ENCODE assay signal across 26 mouse cellular contexts in the genomic region with DNA sequence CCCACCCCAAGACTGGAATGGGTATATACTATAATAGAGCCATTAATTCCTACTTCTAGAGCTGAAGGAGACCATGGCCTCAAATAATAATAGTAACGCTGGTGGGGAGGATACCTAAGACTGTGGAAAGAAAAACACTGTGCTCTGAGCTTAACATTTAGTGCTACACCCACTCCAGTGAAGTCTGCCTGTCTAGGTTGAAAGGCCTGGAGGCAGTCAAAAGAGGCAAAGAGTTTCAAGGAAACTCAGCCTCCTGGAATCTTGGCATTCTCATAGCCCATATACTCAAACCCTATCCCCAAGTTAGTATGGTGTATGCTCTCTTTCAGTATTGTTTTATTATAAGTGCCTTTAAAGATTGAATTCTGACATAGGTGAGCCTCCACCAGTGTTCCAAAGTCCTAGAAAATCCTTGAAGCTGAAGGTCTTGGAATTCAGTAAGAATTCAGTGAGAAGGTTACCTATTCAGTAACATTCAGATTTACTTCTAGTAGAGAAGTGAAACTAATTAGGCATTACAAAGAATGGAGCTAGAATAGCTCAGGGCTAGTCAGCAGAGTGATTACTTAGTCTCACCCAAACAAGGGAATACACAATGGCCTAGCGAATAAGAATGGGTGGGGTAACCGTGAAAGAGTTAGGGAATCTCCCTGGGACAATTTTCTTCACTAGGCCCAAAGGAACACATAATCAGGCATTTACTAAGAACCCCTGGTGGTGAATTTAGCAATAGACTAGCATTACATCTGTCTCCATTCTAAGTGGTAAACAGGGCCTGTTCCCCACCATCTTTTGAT. TPM values are rescaled to one million over a fixed set of nuclear protein-coding genes. Genes with fewer than 3 reads are reported as not detected.
"Had no signal": no experiment of that assay in that cellular context is flagged by ENCODE, and none has a peak within 500 bp of the region (broad histone marks: within the 10 kb centered on the region; RNA-seq: fewer than 3 reads in every experiment).

No protein-coding gene starts in this region.

- H3K9ac ChIP-seq: liver, postnatal 0 days; lung, embryonic 15.5 days; midbrain, embryonic 13.5 days; neural tube, embryonic 13.5 days; neural tube, embryonic 15.5 days had no signal

- H3K36me3 ChIP-seq: lung, embryonic 15.5 days; midbrain, embryonic 13.5 days; neural tube, embryonic 13.5 days; neural tube, embryonic 15.5 days had no signal

- H3K27me3 ChIP-seq: lung, embryonic 15.5 days; megakaryocyte, embryonic 14.5 days; midbrain, embryonic 13.5 days; neural tube, embryonic 13.5 days; neural tube, embryonic 15.5 days had no signal

- H3K4me3 ChIP-seq: lung, embryonic 15.5 days; megakaryocyte, embryonic 14.5 days; midbrain, embryonic 13.5 days; myocyte; neural tube, embryonic 13.5 days; neural tube, embryonic 15.5 days had no signal

- DNase-seq: liver, postnatal 0 days; lung, adult 2 months; lung, postnatal 14 days; lung, postnatal 36 days; retina, postnatal 1 day; right cerebral cortex, postnatal 14 days; thymus, adult 18-20 months; thymus, postnatal 14 days; thymus, postnatal 4 days had no signal

- H3K4me2 ChIP-seq: lung, embryonic 15.5 days; midbrain, embryonic 11.5 days; midbrain, embryonic 13.5 days; neural tube, embryonic 13.5 days; neural tube, embryonic 15.5 days had no signal

- H3K27ac ChIP-seq: lung, embryonic 15.5 days; macrophage; midbrain, embryonic 13.5 days; neural tube, embryonic 13.5 days; neural tube, embryonic 15.5 days had no signal

- H3K4me1 ChIP-seq: lung, embryonic 15.5 days; megakaryocyte, embryonic 14.5 days; midbrain, embryonic 13.5 days; neural tube, embryonic 13.5 days; neural tube, embryonic 15.5 days had no signal

- ATAC-seq: liver, postnatal 0 days; lung, postnatal 0 days; midbrain, embryonic 13.5 days; midbrain, embryonic 16.5 days had no signal

- H3K9me3 ChIP-seq: lung, embryonic 15.5 days; midbrain, embryonic 13.5 days; neural tube, embryonic 13.5 days; neural tube, embryonic 15.5 days had no signal

RNA-seq across cellular contexts. Expression of gene Sgo2b, which starts 22.5 kb away (rescaled TPM):
- total RNA-seq: megakaryocyte progenitor cell, adult 5-6 weeks had no signal
- polyA plus RNA-seq: liver, postnatal 0 days; lung, adult 2 months; lung, embryonic 15.5 days; lung, postnatal 0 days; macrophage; midbrain, embryonic 11.5 days; midbrain, embryonic 13.5 days; midbrain, embryonic 16.5 days; myocyte; neural tube, embryonic 11.5 days; neural tube, embryonic 13.5 days; neural tube, embryonic 15.5 days; spleen, adult 2 months; stomach, embryonic 14.5 days; stomach, embryonic 16.5 days; thymus, postnatal 0 days; urinary bladder, adult 2 months had no signal
